Mouse (Mus musculus): ENCODE data around the gene Prr15l. TPM values are rescaled to one million over a fixed set of nuclear protein-coding genes. Genes with fewer than 3 reads are reported as not detected.

Prr15l gene
- polyA plus RNA-seq, 1 experiment from 2014 or later = 2.4 TPM

- Histone ChIP-seq H3K9ac (no peak overlapping the region), H3K36me3 (no peaks in the 10 kb centered on the region), H3K4me3 (no peak overlapping the region), H3K4me1 (peaks cover 35% of the 10 kb centered on the region), H3K27me3 (replicated peaks) (peaks cover 48% of the 10 kb centered on the region), H3K9me3 (replicated peaks) (no peaks in the 10 kb centered on the region), H3K4me2 (no peak overlapping the region), H3K27ac (no peak overlapping the region)
- ATAC-seq = no peak
- WGBS (ENCODE audit: insufficient replicate concordance) = 4% methylated on average over 7 of the region's 7 CpGs
Observed at GRCm38 (mm10) chr11:96982355-96982754, 54.5 kb downstream of the Prr15l start.

GRCm38 (mm10) chr11:96982859-96983258 is 55.0 kb downstream of the Prr15l start, which contains the start of gene Sp2:
Gene Sp2, minus strand, starts transcription at chr11:96982959.
- Histone ChIP-seq H3K4me3 (no peak within 1 kb of the TSS), H3K27me3 (replicated peaks) (peaks cover 53% of the 10 kb centered on the region), H3K36me3 (no peaks in the 10 kb centered on the region), H3K27ac (no peak within 1 kb of the TSS), H3K4me1 (peaks cover 40% of the 10 kb centered on the region), H3K9ac (no peak within 1 kb of the TSS), H3K4me2 (no peak within 1 kb of the TSS), H3K9me3 (replicated peaks) (no peaks in the 10 kb centered on the region)
- 68% methylated on average over 7 of the region's 7 CpGs for WGBS (ENCODE audit: insufficient replicate concordance)
- no peak for ATAC-seq

DNA sequence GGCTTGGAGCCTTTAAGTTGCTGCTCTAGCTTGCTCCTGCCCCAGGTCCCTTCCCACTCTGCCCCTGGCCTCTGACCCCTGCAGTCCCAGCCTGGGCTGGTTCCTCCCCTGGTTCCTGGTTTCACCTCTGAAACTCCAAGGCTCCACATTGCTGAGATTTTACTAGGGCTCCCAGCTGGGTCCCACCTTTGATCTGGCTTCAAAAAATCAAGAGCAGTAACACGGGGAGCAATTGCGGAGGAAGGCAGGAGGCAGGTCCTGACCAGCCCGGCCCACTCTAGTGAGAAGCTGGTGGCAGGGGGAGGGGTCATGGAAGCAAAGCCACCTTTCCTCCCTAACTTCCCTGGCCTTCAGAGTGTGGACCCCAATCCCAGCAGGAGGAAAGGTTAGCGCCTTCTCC is 57.0 kb downstream of the Prr15l start:
- H3K27ac ChIP-seq = no peak overlapping the region
- H3K27me3 ChIP-seq (replicated peaks) = peaks cover 72% of the 10 kb centered on the region
- H3K9ac ChIP-seq = no peak overlapping the region
- H3K36me3 ChIP-seq = no peaks in the 10 kb centered on the region
- no peak overlapping the region for H3K4me2 ChIP-seq
- 35% methylated on average over 4 of the region's 4 CpGs for WGBS (ENCODE audit: insufficient replicate concordance)
- no peak overlapping the region for H3K4me3 ChIP-seq
- peaks cover 29% of the 10 kb centered on the region for H3K4me1 ChIP-seq
- no peak for ATAC-seq
- H3K9me3 ChIP-seq (replicated peaks) = no peaks in the 10 kb centered on the region

- WGBS (ENCODE audit: insufficient replicate concordance) = 42% methylated on average over 3 of the region's 3 CpGs
- H3K27me3 ChIP-seq (replicated peaks) = peaks cover 77% of the 10 kb centered on the region
Observed at GRCm38 (mm10) chr11:96986463-96986862, 58.6 kb downstream of the Prr15l start.

More at GRCm38 (mm10) chr11:96986463-96986862, 58.6 kb downstream of the Prr15l start:
- Histone ChIP-seq H3K27ac (no peak overlapping the region), H3K9me3 (replicated peaks) (no peaks in the 10 kb centered on the region), H3K4me3 (no peak overlapping the region), H3K4me2 (no peak overlapping the region), H3K36me3 (no peaks in the 10 kb centered on the region), H3K9ac (no peak overlapping the region), H3K4me1 (peaks cover 23% of the 10 kb centered on the region)
- no peak for ATAC-seq

Other genes with a start within 250 kb of the Prr15l start
- 14.3 and 14.4 TPM in 2 replicates for gene Snx11, start 150.5 kb upstream of the Prr15l start, polyA plus RNA-seq (2016; fragmentation: Nextera tagmentation; extraction: Ambion mirVana)
- 51.6 and 52.4 TPM in 2 replicates for gene Cbx1, start 139.0 kb upstream of the Prr15l start, polyA plus RNA-seq (2016; fragmentation: Nextera tagmentation; extraction: Ambion mirVana)
- gene Nfe2l1, start 98.1 kb upstream of the Prr15l start, polyA plus RNA-seq (2016; fragmentation: Nextera tagmentation; extraction: Ambion mirVana) = 26.7 and 32.4 TPM in 2 replicates
- gene Copz2, start 78.2 kb upstream of the Prr15l start, polyA plus RNA-seq (2016; fragmentation: Nextera tagmentation; extraction: Ambion mirVana) = 25.6 and 26.7 TPM in 2 replicates
- 49.0 and 51.6 TPM in 2 replicates for gene Cdk5rap3, start 11.6 kb upstream of the Prr15l start, polyA plus RNA-seq (2016; fragmentation: Nextera tagmentation; extraction: Ambion mirVana)
- 528 and 553 TPM in 2 replicates for gene Pnpo, start 15.9 kb downstream of the Prr15l start, polyA plus RNA-seq (2016; fragmentation: Nextera tagmentation; extraction: Ambion mirVana)
- 15.5 and 18.5 TPM in 2 replicates for gene Sp2, start 54.9 kb downstream of the Prr15l start, polyA plus RNA-seq (2016; fragmentation: Nextera tagmentation; extraction: Ambion mirVana)
- gene Sp6, start 85.3 kb downstream of the Prr15l start, polyA plus RNA-seq (2016; fragmentation: Nextera tagmentation; extraction: Ambion mirVana) = 0.15 and 0.19 TPM in 2 replicates
- gene Scrn2, start 101.8 kb downstream of the Prr15l start, polyA plus RNA-seq (2016; fragmentation: Nextera tagmentation; extraction: Ambion mirVana) = 9.8 and 11.0 TPM in 2 replicates
- gene Lrrc46, start 113.3 kb downstream of the Prr15l start, polyA plus RNA-seq (2016; fragmentation: Nextera tagmentation; extraction: Ambion mirVana) = 0.35 and 0.48 TPM in 2 replicates
- 56.7 TPM in 2 replicates for gene Mrpl10, start 113.5 kb downstream of the Prr15l start, polyA plus RNA-seq (2016; fragmentation: Nextera tagmentation; extraction: Ambion mirVana)
- gene Osbpl7, start 122.5 kb downstream of the Prr15l start, polyA plus RNA-seq (2016; fragmentation: Nextera tagmentation; extraction: Ambion mirVana) = 3.7 and 3.8 TPM in 2 replicates
- gene Tbx21, start 187.2 kb downstream of the Prr15l start, polyA plus RNA-seq (2016; fragmentation: Nextera tagmentation; extraction: Ambion mirVana) = not detected in 2 replicates
- gene Tbkbp1, start 223.4 kb downstream of the Prr15l start, polyA plus RNA-seq (2016; fragmentation: Nextera tagmentation; extraction: Ambion mirVana) = 3.6 and 4.0 TPM in 2 replicates